Mouse (Mus musculus) hindbrain, postnatal 0 days (tissue): Measurements from ENCODE around the gene Ntan1. TPM values are rescaled to one million over a fixed set of nuclear protein-coding genes. Genes with fewer than 3 reads are reported as not detected.

ENCODE experiments used
- ATAC-seq: fragments of 200-750 bp; cut with Nextera tagmentation; 2 replicates; pipeline ENCODE4 v1.8.0; 2017; ENCODE audit warnings: mild to moderate bottlenecking, moderate TSS enrichment, moderate library complexity
- DNase-seq: peaks from one replicate; pipeline ENCODE4 v3.0.0-alpha.2; 2015; ENCODE audit warnings: low spot score
- H3K27ac ChIP-seq: fragments of 300-500 bp; sonication (generic); 2 replicates; pipeline ENCODE4 v1.5.1; 2014; ENCODE audit warnings: mild to moderate bottlenecking
- H3K27me3 ChIP-seq: fragments of 300-500 bp; sonication (generic); 2 replicates; pipeline ENCODE4 v1.6.1; 2014; ENCODE audit warnings: low read length, mixed read lengths; ENCODE audit not compliant: insufficient read depth
- H3K36me3 ChIP-seq: fragments of 300-500 bp; sonication (generic); 2 replicates; pipeline ENCODE4 v1.6.1; 2014; ENCODE audit warnings: low read length, mixed read lengths; ENCODE audit not compliant: insufficient read depth
- H3K4me1 ChIP-seq: fragments of 300-500 bp; sonication (generic); 2 replicates; pipeline ENCODE4 v1.6.1; 2014; ENCODE audit warnings: antibody characterized with exemption, low read length, mixed read lengths; ENCODE audit not compliant: insufficient read depth
- H3K4me2 ChIP-seq: fragments of 300-500 bp; sonication (generic); 2 replicates; pipeline ENCODE4 v1.6.1; 2014; ENCODE audit warnings: low read depth, mild to moderate bottlenecking, low read length, moderate library complexity, mixed read lengths
- H3K4me3 ChIP-seq: fragments of 300-500 bp; sonication (generic); 2 replicates; pipeline ENCODE4 v1.5.1; 2014; ENCODE audit warnings: low read length
- H3K9ac ChIP-seq: fragments of 300-500 bp; sonication (generic); replicated peaks from 2 replicates; pipeline ENCODE4 v1.6.1; 2014; ENCODE audit warnings: mild to moderate bottlenecking, low read length, moderate library complexity, mixed read lengths
- H3K9me3 ChIP-seq: fragments of 300-500 bp; sonication (generic); 2 replicates; pipeline ENCODE4 v1.6.1; 2016; ENCODE audit warnings: low read length, mixed read lengths
- CTCF ChIP-seq: IDR thresholded peaks from 2 replicates; pipeline ENCODE4 v1.5.1; 2016; ENCODE audit warnings: antibody characterized with exemption, control low read depth, low read depth
- WGBS: fragments of 180-500 bp; shearing (Covaris S2); extraction: QIAGEN DNeasy Blood & Tissue Kit; methylation state at CpG from one replicate; pipeline ENCODE4 v1.1.7; 2014; 5-methylcytosine and 5-hydroxymethylcytosine counted together
- polyA plus RNA-seq: library from polyadenylated mRNA; unstranded; fragments of >200 nt; fragmentation: Nextera tagmentation; extraction: Ambion mirVana; gene quantifications from 2 replicates; pipeline ENCODE4 v1.2.1, GENCODE M21; 2015
- total RNA-seq: library from RNA; depleted of rRNA; stranded (reverse); fragments of >200 nt; gene quantifications from 2 replicates; pipeline ENCODE4 v1.2.3, GENCODE M21; 2014

Gene Ntan1
- total and polyA plus RNA-seq, 2 experiments from 2014 or later, result 138 to 234 TPM

DNA sequence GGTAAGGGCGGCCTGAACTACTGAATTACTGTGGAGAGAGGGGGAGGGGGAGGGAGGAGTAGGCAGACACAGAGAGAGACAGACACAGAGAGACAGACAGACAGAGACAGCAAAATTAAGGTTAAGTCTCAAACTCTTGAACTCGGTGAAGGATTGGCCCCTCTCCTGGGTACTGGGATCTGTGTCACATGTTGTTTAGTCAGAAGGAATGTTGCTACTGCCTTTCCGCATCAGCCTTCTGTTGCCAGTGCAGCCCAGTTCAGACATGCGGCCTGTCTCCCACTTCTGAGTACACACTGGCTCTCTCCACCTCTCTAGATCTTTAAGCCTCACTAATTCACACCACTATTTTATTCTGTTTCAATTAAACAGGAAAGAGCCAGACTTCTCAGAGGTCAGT is 7.9 kb downstream of the Ntan1 start:
- no peaks in the 10 kb centered on the region for H3K4me1 ChIP-seq
- TF ChIP-seq CTCF, result no peak
- H3K27ac ChIP-seq, result no peak overlapping the region
- no peak for ATAC-seq
- no peak for DNase-seq
- no peak overlapping the region for H3K4me2 ChIP-seq
- no peak overlapping the region for H3K4me3 ChIP-seq
- H3K9me3 ChIP-seq, result no peaks in the 10 kb centered on the region
- H3K36me3 ChIP-seq, result peaks cover 40% of the 10 kb centered on the region
- no peaks in the 10 kb centered on the region for H3K27me3 ChIP-seq
- H3K9ac ChIP-seq, result no peak overlapping the region
- 87% methylated on average over 4 of the region's 4 CpGs for WGBS

DNA sequence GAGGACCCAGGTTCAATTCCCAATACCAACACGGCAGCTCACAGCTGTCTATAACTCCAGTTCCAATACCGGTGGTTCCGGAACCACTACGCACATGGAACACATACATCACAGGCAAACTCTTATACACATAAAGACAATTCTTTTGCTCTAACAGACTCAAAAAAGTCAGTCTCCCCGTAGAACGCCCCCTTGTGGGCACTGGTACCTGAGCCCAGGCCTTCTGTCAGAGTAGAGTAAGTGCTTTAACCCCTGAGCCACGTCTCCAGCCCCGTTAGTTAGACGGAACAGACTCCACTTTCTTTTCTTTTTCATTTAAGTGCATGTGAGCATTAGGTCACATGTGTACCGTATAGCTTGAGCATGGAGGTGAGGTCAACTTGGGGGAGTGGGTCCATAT is 11.8 kb downstream of the Ntan1 start:
- ATAC-seq (no peak), DNase-seq (no peak)
- no peaks in the 10 kb centered on the region for H3K27me3 ChIP-seq
- WGBS, result 85% methylated on average over 10 of the region's 10 CpGs
- no peaks in the 10 kb centered on the region for H3K4me1 ChIP-seq
- no peak overlapping the region for H3K4me3 ChIP-seq
- H3K9ac ChIP-seq, result no peak overlapping the region
- no peak overlapping the region for H3K4me2 ChIP-seq
- peaks cover 72% of the 10 kb centered on the region for H3K36me3 ChIP-seq
- no peaks in the 10 kb centered on the region for H3K9me3 ChIP-seq
- 0 out of 2 replicates have a peak, but pooled peaks have one; percentile 11 for TF ChIP-seq CTCF
- no peak overlapping the region for H3K27ac ChIP-seq

DNA sequence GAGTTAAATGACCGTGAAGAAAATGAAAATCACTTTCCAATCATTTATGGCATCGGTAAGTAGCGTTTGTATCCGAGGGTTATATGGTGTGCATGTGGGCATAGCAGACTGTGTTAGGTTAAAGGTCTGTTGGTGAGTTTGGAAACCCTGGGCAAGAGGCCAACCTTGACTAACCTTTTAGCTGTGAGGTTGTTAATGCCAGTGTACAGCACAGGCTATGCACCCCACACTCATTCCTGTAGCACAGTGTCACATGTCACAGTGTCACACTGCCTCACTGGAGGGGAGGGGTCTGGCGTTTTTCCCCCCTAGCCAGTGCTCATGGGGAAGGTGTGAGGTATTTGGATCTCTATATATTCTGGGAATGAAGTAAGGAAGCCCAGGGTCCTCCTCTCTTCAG is 13.0 kb downstream of the Ntan1 start:
- no peak overlapping the region for H3K9ac ChIP-seq
- no peak overlapping the region for H3K27ac ChIP-seq
- H3K27me3 ChIP-seq, result no peaks in the 10 kb centered on the region
- DNase-seq (no peak), ATAC-seq (peak; percentile 15; the same call in 1 of the 2 replicates)
- H3K36me3 ChIP-seq, result peaks cover 84% of the 10 kb centered on the region
- WGBS, result 86% methylated on average over 5 of the region's 5 CpGs
- TF ChIP-seq CTCF, result no peak
- no peaks in the 10 kb centered on the region for H3K9me3 ChIP-seq
- H3K4me1 ChIP-seq, result no peaks in the 10 kb centered on the region
- no peak overlapping the region for H3K4me3 ChIP-seq
- no peak overlapping the region for H3K4me2 ChIP-seq

DNA sequence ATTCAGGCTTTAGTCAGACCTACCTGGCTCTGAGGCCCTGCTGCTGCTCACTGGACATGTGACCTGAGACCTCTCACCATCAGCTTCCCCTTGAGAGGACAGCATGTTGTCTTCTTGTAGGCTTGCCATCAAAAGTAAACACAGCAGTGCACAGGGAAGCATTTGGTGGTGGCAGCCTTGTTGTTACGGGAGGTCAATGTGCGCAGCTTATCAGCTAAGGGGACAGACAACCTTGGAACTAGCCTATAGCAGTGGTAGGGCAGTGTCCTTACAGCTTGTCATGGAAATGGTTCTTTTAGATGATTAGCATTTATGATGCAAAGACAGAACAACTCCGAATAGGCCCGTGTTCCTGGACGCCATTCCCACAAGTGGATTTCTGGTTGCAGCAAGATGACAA is 15.7 kb downstream of the Ntan1 start:
- no peaks in the 10 kb centered on the region for H3K9me3 ChIP-seq
- no peak overlapping the region for H3K27ac ChIP-seq
- H3K9ac ChIP-seq, result no peak overlapping the region
- ATAC-seq (no peak), DNase-seq (no peak)
- 98% methylated on average over 5 of the region's 5 CpGs for WGBS
- no peaks in the 10 kb centered on the region for H3K27me3 ChIP-seq
- H3K4me3 ChIP-seq, result no peak overlapping the region
- no peaks in the 10 kb centered on the region for H3K4me1 ChIP-seq
- H3K4me2 ChIP-seq, result no peak overlapping the region
- no peak for TF ChIP-seq CTCF
- peaks cover 87% of the 10 kb centered on the region for H3K36me3 ChIP-seq

DNA sequence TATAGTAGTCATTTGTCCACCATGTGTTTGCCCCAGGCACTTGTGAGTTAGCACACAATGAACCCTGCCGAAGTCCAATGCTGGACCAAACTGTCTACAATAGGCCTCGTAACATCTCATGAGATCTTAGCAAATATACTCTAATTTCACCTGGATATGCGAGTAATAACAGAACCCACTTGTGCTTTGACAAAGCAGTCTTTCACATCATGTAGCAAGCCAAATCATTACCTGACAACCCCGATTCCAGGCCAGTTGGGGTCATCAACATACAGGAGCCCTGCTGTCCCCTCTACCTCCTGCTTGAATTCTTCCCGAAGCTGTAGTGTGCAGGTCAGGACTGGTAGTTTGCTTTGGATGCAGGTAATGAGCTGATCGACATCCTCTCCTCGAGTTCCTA is 21.4 kb downstream of the Ntan1 start:
- WGBS, result 92% methylated on average over 7 of the region's 7 CpGs
- DNase-seq (no peak), ATAC-seq (no peak)
- TF ChIP-seq CTCF, result no peak
- Histone ChIP-seq H3K4me2 (no peak overlapping the region), H3K27me3 (no peaks in the 10 kb centered on the region), H3K9me3 (no peaks in the 10 kb centered on the region), H3K9ac (no peak overlapping the region), H3K36me3 (peaks cover 56% of the 10 kb centered on the region), H3K27ac (no peak overlapping the region), H3K4me1 (no peaks in the 10 kb centered on the region), H3K4me3 (no peak overlapping the region)

DNA sequence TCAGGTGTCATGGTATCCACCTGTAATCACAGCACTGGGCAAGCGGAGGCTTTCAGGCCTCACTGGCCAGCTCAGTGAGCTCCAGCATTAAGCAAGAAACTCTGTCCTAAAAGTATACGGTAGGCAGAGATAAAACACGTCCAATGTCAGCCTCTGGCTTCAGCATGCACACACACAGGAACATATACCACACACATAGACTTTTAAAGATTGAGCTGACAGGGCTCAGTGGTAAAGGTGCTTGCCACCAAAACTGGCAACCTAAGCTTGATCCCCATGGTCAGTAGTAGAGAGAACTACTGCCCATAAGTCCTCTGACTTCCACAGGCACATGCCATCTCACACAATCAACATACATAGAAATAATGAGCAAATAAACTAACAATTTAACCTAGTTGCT is 22.3 kb downstream of the Ntan1 start:
- WGBS, result 95% methylated on average over 3 of the region's 3 CpGs
- no peaks in the 10 kb centered on the region for H3K9me3 ChIP-seq
- no peak overlapping the region for H3K27ac ChIP-seq
- H3K4me3 ChIP-seq, result no peak overlapping the region
- H3K27me3 ChIP-seq, result no peaks in the 10 kb centered on the region
- H3K4me2 ChIP-seq, result no peak overlapping the region
- no peak for TF ChIP-seq CTCF
- no peak for DNase-seq
- H3K9ac ChIP-seq, result no peak overlapping the region
- peaks cover 50% of the 10 kb centered on the region for H3K36me3 ChIP-seq
- no peak for ATAC-seq
- no peaks in the 10 kb centered on the region for H3K4me1 ChIP-seq

DNA sequence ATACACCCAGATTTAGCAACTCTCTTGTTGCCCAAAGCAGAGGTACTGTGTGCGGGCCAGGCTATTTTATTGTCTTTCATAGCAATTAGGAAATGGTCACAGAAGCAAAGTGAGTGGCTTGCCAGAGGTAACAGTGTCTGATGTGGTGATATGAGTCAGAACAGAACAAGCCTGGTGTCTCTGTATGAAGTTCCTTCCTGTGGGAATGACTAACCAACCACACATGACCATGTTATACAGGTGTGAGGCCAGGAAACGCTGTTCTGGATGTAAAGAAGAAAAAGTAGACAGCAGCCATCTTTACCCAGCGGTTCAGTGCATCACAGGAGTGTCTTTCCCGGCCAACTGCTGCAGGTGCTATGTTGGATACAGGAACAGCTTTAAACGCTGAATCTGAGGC is 26.4 kb downstream of the Ntan1 start:
- Histone ChIP-seq H3K4me3 (no peak overlapping the region), H3K4me1 (no peaks in the 10 kb centered on the region), H3K27me3 (no peaks in the 10 kb centered on the region), H3K27ac (no peak overlapping the region), H3K9ac (no peak overlapping the region), H3K36me3 (peaks cover 26% of the 10 kb centered on the region), H3K4me2 (no peak overlapping the region), H3K9me3 (no peaks in the 10 kb centered on the region)
- ATAC-seq (no peak), DNase-seq (no peak)
- no peak for TF ChIP-seq CTCF
- WGBS, result 96% methylated on average over 5 of the region's 5 CpGs
